Mouse (Mus musculus) stomach, embryonic 14.5 days (tissue): ENCODE measurements around the gene Gramd4. TPM values are rescaled to one million over a fixed set of nuclear protein-coding genes. Genes with fewer than 3 reads are reported as not detected.
"Not testable (repeated sequence)": the region's sequence is repeated elsewhere in the genome, so short reads cannot be mapped to it uniquely, and the experiment has no call there.

Source experiments
- ATAC-seq: fragments of 200-750 bp; cut with Nextera tagmentation; 2 replicates; pipeline ENCODE4 v1.8.0; 2017; ENCODE audit warnings: low read depth, moderate TSS enrichment; ENCODE audit not compliant: insufficient number of reproducible peaks, insufficient read depth, low FRiP score
- H3K27ac ChIP-seq: fragments of 300-500 bp; sonication (generic); 2 replicates; pipeline ENCODE4 v1.5.1; 2014; ENCODE audit warnings: mild to moderate bottlenecking, low read length, moderate library complexity, mixed read lengths
- H3K27me3 ChIP-seq: fragments of 300-500 bp; sonication (generic); 2 replicates; pipeline ENCODE4 v1.6.1; 2014; ENCODE audit warnings: low read length, control low read depth, mixed read lengths; ENCODE audit not compliant: control insufficient read depth, insufficient read depth
- H3K36me3 ChIP-seq: fragments of 300-500 bp; sonication (generic); 2 replicates; pipeline ENCODE4 v1.6.1; 2014; ENCODE audit warnings: mild to moderate bottlenecking, control low read depth, low read length, moderate library complexity, mixed read lengths; ENCODE audit not compliant: control insufficient read depth, insufficient read depth
- H3K4me1 ChIP-seq: fragments of 300-500 bp; sonication (generic); 2 replicates; pipeline ENCODE4 v1.6.1; 2014; ENCODE audit warnings: low read length, control low read depth, mixed read lengths; ENCODE audit not compliant: control insufficient read depth, insufficient read depth
- H3K4me2 ChIP-seq: fragments of 300-500 bp; sonication (generic); replicated peaks from 2 replicates; pipeline ENCODE4 v1.6.1; 2014; ENCODE audit warnings: low read depth, low read length, control low read depth
- H3K4me3 ChIP-seq: fragments of 300-500 bp; sonication (generic); 2 replicates; pipeline ENCODE4 v1.5.1; 2014; ENCODE audit warnings: low read depth, low read length, control low read depth
- H3K9ac ChIP-seq: fragments of 300-500 bp; sonication (generic); replicated peaks from 2 replicates; pipeline ENCODE4 v1.6.1; 2014; ENCODE audit warnings: low read depth, mild to moderate bottlenecking, control low read depth, low read length, moderate library complexity, mixed read lengths
- H3K9me3 ChIP-seq: fragments of 300-500 bp; sonication (generic); 2 replicates; pipeline ENCODE4 v1.6.1; 2016; ENCODE audit warnings: low read depth, low read length, control low read depth; ENCODE audit not compliant: control insufficient read depth
- WGBS: fragments of 180-500 bp; shearing (Covaris S2); extraction: QIAGEN DNeasy Blood & Tissue Kit; methylation state at CpG from one replicate; pipeline ENCODE4 v1.1.7; 2014; 5-methylcytosine and 5-hydroxymethylcytosine counted together
- polyA plus RNA-seq: library from polyadenylated mRNA; unstranded; fragments of >200 nt; fragmentation: Nextera tagmentation; extraction: Ambion mirVana; gene quantifications from 2 replicates; pipeline ENCODE4 v1.2.1, GENCODE M21; 2014

Gramd4 gene
- polyA plus RNA-seq, 1 experiment from 2014 or later = 7.2 TPM

- H3K4me1 ChIP-seq = peaks cover 29% of the 10 kb centered on the region
- no peaks in the 10 kb centered on the region for H3K27me3 ChIP-seq
Observed at GRCm38 (mm10) chr15:86093236-86093635, 35.7 kb downstream of the Gramd4 start.

GRCm38 (mm10) chr15:86094324-86095121 is 37.0 kb downstream of the Gramd4 start:
- Histone ChIP-seq H3K4me2 (no peak overlapping the region), H3K27ac (no peak overlapping the region), H3K27me3 (no peaks in the 10 kb centered on the region), H3K9ac (no peak overlapping the region), H3K4me3 (no peak overlapping the region), H3K4me1 (peaks cover 25% of the 10 kb centered on the region), H3K36me3 (no peaks in the 10 kb centered on the region), H3K9me3 (no peaks in the 10 kb centered on the region)
- no peak for ATAC-seq
- WGBS = 71% methylated on average over 10 of the region's 10 CpGs

More at GRCm38 (mm10) chr15:86093236-86093635, 35.7 kb downstream of the Gramd4 start:
- no peak overlapping the region for H3K4me3 ChIP-seq
- ATAC-seq = no peak
- H3K9me3 ChIP-seq = no peaks in the 10 kb centered on the region
- H3K36me3 ChIP-seq = no peaks in the 10 kb centered on the region
- no peak overlapping the region for H3K27ac ChIP-seq
- H3K4me2 ChIP-seq = no peak overlapping the region
- H3K9ac ChIP-seq = no peak overlapping the region
- 81% methylated on average over 1 of the region's 1 CpGs for WGBS

GRCm38 (mm10) chr15:86095722-86096603 is 38.5 kb downstream of the Gramd4 start:
- Histone ChIP-seq H3K36me3 (no peaks in the 10 kb centered on the region; the same call in 1 of the 2 replicates), H3K9ac (no peak overlapping the region), H3K4me3 (no peak overlapping the region), H3K4me2 (no peak overlapping the region), H3K27ac (peak overlapping the region; percentile 46), H3K4me1 (peaks cover 11% of the 10 kb centered on the region; the same call in 1 of the 2 replicates), H3K27me3 (no peaks in the 10 kb centered on the region), H3K9me3 (no peaks in the 10 kb centered on the region)
- WGBS = 77% methylated on average over 17 of the region's 17 CpGs
- no peak for ATAC-seq

GRCm38 (mm10) chr15:86096604-86097020 is 39.1 kb downstream of the Gramd4 start:
- not testable (repeated sequence) for ATAC-seq, H3K4me1 ChIP-seq, H3K36me3 ChIP-seq, H3K27me3 ChIP-seq, H3K9ac ChIP-seq, H3K4me3 ChIP-seq, H3K9me3 ChIP-seq, H3K4me2 ChIP-seq
- 86% methylated on average over 5 of the region's 5 CpGs for WGBS
- peak overlapping the region; percentile 46 for H3K27ac ChIP-seq

GRCm38 (mm10) chr15:86097871-86098270 is 40.4 kb downstream of the Gramd4 start:
- no peak overlapping the region for H3K4me2 ChIP-seq
- 0 out of 2 replicates have a peak, but pooled peaks cover 4% of the 10 kb centered on the region for H3K4me1 ChIP-seq
- no peak overlapping the region for H3K9ac ChIP-seq
- H3K36me3 ChIP-seq = no peaks in the 10 kb centered on the region; the same call in 1 of the 2 replicates
- no peak for ATAC-seq
- H3K4me3 ChIP-seq = no peak overlapping the region
- no peaks in the 10 kb centered on the region for H3K27me3 ChIP-seq
- 74% methylated on average over 2 of the region's 2 CpGs for WGBS
- no peaks in the 10 kb centered on the region for H3K9me3 ChIP-seq
- H3K27ac ChIP-seq = no peak overlapping the region

- Histone ChIP-seq H3K9me3 (no peaks in the 10 kb centered on the region), H3K9ac (no peak overlapping the region), H3K36me3 (no peaks in the 10 kb centered on the region; the same call in 1 of the 2 replicates), H3K27me3 (no peaks in the 10 kb centered on the region), H3K4me2 (no peak overlapping the region), H3K4me1 (no peaks in the 10 kb centered on the region), H3K27ac (no peak overlapping the region), H3K4me3 (no peak overlapping the region)
- WGBS = 85% methylated on average over 9 of the region's 9 CpGs
- no peak for ATAC-seq
Observed at GRCm38 (mm10) chr15:86101585-86101984, 44.1 kb downstream of the Gramd4 start.

GRCm38 (mm10) chr15:86102308-86102707 is 44.8 kb downstream of the Gramd4 start:
- Histone ChIP-seq H3K27ac (no peak overlapping the region), H3K4me3 (no peak overlapping the region), H3K27me3 (no peaks in the 10 kb centered on the region), H3K36me3 (no peaks in the 10 kb centered on the region; the same call in 1 of the 2 replicates), H3K4me2 (no peak overlapping the region), H3K9ac (no peak overlapping the region), H3K4me1 (no peaks in the 10 kb centered on the region), H3K9me3 (no peaks in the 10 kb centered on the region)
- no peak for ATAC-seq
- WGBS = 87% methylated on average over 15 of the region's 15 CpGs
